Mouse (Mus musculus) cerebellum, adult 11 months (tissue): ENCODE measurements at regions not wholly inside any gene's neighbourhood (a gene's known extent, or its start where the extent isn't known, plus 50 kb on each side); places are given as distances from the start of the nearest gene placed in this dataset.
"Not testable (repeated sequence)": the region's sequence is repeated elsewhere in the genome, so short reads cannot be mapped to it uniquely, and the experiment has no call there.

ENCODE experiments used
- DNase-seq: peaks from one replicate; pipeline ENCODE4 v3.0.0; 2022

DNA sequence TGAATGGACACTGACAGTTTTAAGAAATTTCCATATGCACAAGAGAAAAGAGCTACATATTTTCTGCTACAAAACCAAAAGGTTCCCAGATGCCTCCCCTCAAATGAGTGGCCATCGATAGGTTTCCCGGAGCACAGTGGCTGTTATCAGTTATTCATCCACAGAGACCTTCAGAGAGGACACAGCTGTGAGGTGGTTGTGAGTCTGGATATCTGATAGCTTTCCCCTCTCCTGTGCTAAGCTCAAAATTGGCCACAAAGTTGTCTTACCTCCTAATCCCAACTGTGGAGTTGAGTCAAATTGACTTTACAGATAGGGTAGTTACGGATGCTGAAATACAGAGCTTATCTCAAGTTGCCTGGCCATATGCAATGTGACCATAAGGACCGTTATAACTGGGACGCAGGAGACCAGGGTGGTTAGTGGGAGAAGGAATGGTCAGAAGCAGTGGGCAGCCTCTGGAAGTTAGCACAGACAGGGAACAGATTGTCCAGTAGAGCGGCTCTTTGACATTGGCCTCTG lies 93.3 kb upstream of the Zfp706 start:
- no peak for DNase-seq

DNA sequence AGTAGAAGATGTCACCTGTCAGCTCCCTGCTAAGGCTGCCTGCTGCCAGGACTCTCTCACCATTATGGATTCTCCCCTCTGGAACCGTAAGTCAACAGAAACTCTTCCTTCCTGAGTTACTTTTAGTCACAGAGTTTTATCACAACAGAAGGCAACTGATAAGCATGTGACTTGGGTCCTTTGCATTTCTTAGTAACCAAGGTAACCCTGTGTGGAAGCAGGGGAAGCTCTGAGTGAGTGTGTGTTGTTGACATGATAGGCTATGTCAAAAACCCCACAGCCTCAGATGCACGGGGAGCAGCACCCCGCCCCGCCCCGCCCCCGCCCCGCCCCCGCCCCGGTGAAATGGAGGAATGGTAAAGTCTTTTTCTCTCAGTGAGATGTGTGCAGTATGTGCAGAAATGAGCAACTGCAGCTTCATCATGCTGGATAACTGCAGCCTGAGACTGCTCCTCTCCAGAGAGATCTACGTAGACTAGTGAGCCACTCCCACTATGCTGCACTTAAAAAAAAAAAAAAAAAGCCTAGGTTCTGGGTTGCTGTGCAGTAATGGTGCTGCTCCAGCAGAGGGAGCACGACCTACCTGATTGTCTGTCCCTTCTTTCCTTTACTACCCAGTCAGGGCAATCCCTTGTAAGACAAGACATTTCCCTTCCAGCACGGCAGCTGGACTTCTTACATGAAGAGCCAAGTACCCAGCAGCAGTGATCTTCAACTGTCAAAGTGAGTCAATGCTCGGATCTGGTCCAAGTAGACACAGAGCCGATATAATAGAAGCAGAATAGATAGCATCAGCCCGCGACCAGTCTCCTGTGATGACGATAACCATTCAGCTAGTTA lies 92.6 kb upstream of the Zfp706 start:
- DNase-seq = peak; percentile 43

DNA sequence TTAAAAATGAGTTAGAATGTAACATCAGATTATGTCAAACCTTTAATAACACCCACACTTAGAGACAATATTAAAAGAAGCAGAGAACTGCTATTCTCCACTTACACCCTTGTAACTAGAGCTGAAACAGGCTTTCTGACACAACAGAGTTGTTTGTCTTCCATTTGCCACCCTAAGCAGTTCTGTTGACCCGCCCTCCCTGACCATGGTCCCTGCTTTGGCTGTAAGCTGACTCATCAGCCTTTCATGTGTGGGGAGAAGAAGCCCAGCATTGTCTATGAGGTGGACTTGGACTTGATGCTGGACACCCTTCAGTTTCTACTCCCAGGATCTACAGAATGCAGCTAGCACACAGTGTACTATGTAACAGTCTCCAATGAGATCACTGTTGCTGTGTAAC lies 91.6 kb upstream of the Zfp706 start:
- DNase-seq = no peak

DNA sequence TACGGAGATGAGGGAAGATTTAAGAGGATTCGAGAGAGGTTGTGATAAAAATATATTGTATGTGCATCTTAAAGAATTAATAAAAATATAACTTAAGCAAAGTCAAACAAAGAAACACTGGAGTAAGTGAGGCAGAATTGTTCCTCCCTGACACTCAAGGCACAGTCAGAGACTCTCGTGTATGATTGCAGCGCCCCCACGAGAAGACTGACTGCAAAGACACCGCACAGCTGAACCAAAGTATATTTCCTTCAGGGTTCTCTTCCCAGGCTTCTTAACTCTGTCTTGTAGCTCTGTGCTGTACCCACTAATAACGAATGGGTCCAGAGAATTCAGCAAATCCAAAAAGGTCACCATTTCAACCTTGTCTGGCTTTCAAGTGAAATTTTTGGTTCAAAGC lies 89.9 kb upstream of the Zfp706 start:
- DNase-seq = no peak

DNA sequence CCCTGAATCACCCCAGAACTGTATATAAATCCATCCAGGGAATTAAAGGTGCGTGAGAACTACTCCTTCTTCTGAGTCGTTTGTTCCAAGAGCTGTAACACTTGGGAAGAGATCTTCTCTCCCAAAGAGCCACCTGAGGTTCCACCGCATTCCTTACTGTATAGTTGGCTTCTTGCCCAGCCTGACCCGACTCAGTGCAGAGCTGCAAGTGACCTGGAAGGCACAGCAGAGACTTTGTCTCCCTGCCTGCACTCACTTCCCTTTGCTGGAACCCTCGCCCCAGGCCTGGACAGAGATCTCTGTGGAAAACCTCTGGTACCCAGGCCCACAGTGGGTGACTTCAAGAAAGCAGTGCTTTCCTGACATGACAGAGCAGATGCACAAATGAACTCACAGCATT lies 83.6 kb upstream of the Zfp706 start:
- DNase-seq = not testable (repeated sequence)

DNA sequence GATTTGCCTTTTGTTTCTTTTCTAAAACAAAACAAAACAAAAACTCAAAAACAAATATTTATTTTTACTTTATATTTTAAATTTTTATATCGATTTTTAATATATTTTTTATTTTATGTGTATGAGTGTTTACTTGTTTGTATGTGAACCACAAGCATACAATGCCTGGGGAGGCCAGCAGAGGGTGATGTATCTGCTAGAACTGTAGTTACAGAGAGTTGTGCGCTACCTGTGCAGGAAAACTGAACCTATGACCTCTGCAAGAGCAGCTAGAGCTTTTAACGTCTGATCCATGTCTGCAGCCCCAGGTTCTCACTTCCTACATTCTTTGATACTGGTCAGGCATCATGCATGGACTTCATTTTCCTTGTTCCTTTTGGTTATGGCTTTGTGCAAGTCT lies 76.2 kb upstream of the Zfp706 start:
- no peak for DNase-seq

DNA sequence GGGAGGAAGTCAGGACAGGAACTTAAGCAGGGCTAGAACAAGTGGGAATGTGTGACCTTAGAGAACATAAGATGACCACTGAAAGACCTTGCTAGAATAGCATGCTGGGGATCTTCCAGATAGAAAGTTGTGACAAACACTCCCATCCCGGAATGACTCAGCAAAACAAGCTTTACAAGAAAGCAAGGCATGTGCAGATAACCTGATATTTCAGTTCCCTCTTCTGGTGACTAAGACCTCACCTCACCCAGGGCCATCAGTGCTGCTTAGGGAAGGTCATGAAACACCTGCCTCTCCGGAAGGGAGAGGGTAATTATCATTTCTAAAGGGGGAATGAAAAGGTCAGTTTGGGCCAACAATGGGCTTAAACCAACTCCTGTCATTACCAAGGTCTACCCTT lies 74.3 kb upstream of the Zfp706 start:
- DNase-seq = no peak

DNA sequence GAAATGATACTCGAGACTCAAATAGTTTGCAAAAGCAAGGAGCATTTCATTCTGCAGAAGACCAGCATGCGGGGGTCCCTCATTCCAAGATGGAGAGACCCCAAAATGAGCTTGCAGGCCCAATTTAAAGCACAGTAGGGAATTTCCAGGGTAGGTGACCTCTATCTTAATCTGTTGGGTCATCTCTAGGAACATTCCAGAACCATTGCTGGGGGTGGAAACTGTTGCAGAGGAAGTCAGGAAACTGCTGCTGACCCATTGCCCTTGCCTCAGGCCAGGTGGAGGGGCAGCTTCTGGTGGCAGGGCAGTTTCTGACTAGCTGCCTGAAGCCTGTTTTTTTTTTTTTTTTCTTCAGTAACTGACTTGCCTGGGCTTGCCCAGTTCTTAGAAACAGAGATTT lies 73.4 kb upstream of the Zfp706 start:
- no peak for DNase-seq

DNA sequence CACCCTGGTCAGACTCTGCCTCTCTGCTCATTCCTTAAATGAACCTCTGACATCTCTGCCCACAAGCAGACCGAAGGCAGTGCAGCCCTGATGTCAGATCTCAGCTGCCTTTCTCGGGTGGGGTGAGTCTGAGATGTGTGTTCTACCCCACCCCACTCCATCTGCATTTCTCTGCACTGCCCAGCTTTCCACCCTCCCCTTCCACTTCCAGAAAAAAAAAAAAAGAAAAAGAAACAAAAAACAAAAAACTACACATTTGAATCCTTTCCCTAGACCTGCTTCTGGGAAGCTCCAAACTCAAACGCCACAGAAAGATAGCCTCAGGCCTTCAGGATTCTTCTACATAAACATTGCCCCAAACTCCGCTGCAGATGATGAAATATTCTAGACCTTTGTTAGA lies 72.8 kb upstream of the Zfp706 start:
- no peak for DNase-seq

DNA sequence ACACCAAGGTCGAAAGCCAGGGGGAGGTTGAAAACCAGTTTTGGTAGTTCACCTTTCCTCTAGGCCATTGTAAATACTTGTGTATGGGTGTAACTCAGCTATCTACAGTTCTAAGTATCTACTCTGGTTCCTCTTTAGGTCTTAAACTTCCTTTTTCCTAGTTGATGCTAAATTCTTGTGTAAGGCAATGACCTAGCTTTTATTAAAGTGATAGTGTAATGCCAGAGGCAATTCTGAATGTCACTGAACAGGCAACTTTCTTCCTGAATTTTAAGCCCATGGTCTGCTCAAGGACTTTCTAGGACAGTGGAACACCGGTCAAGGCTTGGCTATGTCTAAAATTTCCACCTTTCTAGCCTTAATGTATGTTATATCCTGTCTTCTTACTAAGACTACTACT lies 66.6 kb upstream of the Zfp706 start:
- not testable (repeated sequence) for DNase-seq

DNA sequence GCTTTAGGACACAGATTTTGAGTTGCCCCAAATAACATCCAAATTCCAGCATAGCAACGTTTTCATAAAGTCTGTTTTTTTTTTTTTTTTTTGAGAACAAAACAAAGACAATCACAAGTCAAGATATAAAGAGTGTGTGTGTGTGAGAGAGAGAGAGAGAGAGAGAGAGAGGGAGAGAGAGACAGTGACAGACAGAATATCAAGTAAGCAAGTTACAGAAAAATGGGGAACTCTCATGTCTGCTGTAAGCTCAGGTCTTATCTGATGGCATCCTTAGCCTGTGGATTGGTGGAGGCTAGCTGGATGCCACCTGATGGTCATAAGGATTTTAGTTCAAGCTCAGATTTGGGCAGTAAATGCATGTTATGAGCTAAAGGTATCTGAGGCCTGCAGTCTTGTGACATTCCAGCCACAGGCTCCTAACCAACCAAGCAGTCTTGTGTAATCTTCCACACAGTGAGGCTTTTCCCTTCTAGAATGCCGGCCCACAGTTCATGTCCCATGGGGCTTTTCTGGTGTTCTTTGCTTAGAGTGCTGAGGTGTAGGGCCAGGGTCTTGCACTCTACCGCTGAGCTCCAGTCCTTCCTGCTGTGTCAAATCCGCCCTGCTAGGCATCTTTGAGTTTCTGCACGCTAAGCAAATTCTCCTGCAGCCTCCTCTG lies 64.8 kb upstream of the Zfp706 start:
- DNase-seq = no peak

DNA sequence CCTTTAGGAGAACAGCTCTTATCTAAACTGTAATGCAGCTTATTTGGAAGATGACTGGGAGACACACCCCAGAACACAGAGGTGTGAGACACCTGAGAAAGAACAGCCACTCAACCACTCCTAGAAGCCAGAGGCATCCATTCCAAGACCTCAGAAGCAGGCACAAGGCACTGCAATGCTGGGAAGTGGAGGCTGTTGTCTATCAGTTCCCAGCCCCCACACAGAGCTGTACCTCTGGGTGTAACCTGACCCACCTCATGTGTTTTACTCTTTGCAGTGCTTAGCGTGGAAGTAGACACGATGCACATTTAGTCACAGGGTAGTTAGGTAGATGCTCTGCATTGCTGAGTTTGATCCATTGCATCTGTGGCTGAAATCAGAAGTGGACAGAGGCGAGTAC lies 62.6 kb upstream of the Zfp706 start:
- no peak for DNase-seq

DNA sequence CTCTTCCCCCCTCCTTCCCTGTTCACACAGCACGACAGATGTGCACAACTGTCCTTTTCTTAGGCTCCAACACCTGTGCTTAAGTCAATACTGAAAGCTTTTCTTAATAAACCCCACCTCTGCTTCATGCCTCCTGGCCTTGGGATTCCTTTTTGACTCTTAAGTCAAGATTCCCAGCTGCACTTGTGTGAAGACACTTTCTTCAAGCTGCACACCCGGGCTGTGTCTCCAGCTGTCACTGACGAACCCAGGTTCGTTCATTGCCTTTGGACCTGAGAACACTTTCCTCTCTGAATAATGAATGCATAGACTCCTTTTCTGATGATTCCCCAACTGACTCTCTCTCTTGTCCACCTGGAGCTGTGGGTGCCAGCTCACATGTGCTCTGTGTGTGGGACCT lies 59.8 kb upstream of the Zfp706 start:
- no peak for DNase-seq

DNA sequence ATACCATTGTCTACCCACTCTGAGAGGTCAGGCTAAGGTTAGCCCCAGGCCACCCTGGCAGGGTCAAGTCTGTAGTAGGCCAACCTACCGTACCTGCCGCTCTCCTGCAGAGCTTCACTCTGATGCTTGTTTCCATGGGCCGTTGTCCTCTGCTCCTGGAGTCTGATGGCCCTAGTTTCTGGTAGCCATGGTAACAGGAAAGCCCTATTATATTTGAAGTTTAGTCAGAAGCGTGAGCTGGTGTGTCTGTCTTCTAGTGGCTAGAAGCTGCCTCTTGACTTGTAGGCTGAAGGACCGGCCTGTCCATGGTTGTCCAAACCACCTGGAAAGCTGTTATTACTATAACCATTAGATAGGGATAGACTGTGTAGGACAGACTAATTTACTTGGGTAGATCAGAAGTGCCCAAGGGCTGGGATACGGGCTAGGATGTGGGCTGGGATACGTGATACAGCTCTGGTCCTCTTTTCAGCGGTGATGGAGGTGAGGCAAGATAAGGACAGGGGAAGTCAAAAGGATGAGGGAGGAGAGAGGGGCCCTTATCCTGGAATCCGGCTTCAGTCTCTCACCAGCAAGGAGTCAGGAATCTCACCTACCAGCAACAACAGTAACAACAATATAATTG lies 58.5 kb upstream of the Zfp706 start:
- no peak for DNase-seq

DNA sequence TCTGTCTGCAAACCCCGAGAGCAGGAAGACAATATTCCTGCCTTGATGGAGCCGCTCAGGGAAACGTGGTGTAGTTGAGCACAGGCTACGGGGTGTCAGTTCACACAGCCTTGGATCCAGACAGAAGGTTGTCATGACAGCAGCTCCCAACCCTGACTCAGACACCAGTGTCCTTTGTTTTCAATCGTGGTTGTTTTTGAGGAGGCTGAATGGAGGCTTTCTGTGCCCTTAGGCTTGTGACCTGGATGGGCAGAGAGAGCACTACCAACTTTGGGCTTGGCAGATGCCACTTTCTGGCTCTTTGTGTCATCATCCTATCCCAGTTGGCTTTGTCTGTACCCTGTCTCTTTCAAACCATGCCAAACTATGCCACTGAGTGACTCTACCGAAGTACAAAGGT lies 57.8 kb upstream of the Zfp706 start:
- no peak for DNase-seq

DNA sequence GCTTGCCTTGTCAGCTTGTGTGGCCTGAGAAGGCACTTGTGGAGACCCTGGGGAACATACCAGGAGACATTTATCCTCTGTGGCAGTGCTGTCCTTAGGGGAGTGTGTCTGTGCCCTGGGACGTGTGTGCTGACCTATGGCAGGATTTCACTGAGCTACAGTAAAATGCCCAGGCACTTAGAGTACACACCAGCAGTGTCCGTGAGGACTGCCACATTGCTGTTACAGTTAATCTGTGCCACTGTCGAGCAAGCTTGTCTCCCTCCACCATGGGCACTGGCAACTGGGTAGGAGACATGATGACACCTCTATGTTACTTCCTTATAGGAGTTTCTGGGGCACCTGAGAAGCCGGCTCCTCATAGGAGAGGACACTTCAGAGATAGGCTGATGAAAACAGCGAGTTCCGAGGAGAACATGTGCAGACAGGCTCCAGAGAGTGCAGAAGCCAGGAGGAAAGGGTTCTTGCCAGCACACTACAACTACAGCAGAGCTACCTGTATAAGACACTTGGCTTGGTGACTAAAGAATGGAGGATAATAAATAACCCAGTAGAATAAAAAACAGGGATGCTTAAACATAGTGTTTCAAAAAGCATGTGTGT lies 56.3 kb upstream of the Zfp706 start:
- no peak for DNase-seq

DNA sequence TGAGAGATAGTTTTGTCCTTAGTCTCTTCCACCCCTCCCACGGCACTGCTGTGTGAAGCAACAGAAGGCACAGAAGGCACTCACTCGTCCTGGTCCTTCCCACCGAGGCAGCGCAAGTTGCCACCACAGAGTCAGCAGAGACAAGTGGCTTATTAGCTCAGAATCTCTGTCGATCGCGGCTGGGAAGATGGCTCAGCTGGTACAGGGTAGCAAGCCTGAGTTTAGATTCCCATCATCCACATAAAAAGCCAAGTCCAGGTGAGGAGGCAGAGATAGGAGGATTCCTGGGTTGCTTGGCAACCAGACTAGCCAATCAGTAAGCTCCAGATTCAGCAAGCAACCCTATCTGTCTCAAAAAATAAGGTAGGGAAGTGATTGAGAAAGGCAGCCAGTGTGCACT lies 55.0 kb upstream of the Zfp706 start:
- DNase-seq = no peak

DNA sequence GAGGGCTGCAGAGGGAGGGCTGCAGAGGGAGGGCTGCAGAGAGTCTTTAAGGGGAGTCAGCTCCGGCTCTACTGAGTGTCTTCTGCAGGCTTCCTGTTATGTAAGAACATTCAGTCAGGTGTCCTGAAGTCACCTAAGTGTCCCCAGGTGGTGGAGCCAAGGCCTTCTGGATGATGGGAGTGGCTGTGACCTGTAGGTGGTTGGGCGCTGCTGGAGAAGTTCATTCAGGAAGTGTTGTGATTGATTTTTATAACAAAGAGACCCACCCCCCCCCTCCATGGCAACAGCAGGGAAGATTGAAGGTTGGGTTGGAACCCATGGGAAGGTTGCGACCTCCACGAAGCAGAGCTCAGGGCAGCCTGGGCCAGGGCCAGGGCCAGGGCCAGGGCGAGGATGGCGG lies 53.9 kb upstream of the Zfp706 start:
- no peak for DNase-seq

DNA sequence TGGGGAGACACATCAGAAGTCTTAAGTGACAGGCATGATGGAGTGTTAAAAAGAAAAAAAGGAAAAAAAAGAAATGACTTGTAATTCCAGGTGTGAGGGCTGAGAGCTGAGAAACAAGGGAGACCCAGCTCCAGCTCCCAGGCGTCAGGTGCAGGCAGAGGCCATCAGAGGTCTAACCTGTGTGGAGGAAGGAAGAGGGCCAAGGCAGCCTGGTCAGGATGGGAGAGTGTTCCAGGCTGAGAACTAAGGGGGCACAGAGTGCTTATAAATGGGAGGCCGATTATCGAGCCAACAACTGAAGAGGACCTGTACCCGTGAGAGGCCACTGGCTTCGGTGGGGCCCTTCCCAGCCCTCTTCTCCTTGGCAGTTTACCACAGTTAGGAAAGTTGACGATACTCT lies 53.3 kb upstream of the Zfp706 start:
- no peak for DNase-seq
